Mouse (Mus musculus): ENCODE data around the gene Krt18. TPM values are rescaled to one million over a fixed set of nuclear protein-coding genes. Genes with fewer than 3 reads are reported as not detected.
"Not testable (repeated sequence)": the region's sequence is repeated elsewhere in the genome, so short reads cannot be mapped to it uniquely, and the experiment has no call there.

The Krt18 gene
- polyA plus RNA-seq, 2 experiments, result 7.6 to 22.3 TPM

- H3K9ac ChIP-seq (ENCODE audit: low read depth, low read length, severe bottlenecking), result no peak overlapping the region
- H3K27ac ChIP-seq (replicated peaks; ENCODE audit: low read depth, low read length), result no peak overlapping the region
- peak; percentile 42 for ATAC-seq (ENCODE audit: low FRiP score, low read depth)
- no peak overlapping the region for H3K4me2 ChIP-seq (replicated peaks; ENCODE audit: low read depth, low read length, severe bottlenecking)
- 0% methylated on average over 10 of the region's 10 CpGs for WGBS
- no peaks in the 10 kb centered on the region for H3K36me3 ChIP-seq (ENCODE audit: control insufficient read depth, insufficient read depth, low read length)
- H3K9me3 ChIP-seq (ENCODE audit: control insufficient read depth, low read length), result no peaks in the 10 kb centered on the region
- TF ChIP-seq POLR2A (IDR thresholded peaks at IDR 0.05; ENCODE audit: borderline replicate concordance, extremely low read depth, insufficient read depth, insufficient read length), result no peak
- no peaks in the 10 kb centered on the region for H3K27me3 ChIP-seq (ENCODE audit: control insufficient read depth, insufficient read depth, low read length)
- peak; percentile 84 for DNase-seq (ENCODE audit: low spot score)
- no peak overlapping the region for H3K4me3 ChIP-seq (replicated peaks; ENCODE audit: low read length)
- H3K4me1 ChIP-seq (ENCODE audit: control insufficient read depth, insufficient read depth, low read length), result peaks cover 2% of the 10 kb centered on the region; the same call in 1 of the 2 replicates
These were observed 39.9 kb upstream of the Krt18 start for GRCm38 (mm10) chr15:101988119-101988518.

- no peak for DNase-seq (ENCODE audit: low spot score)
- H3K4me3 ChIP-seq (replicated peaks; ENCODE audit: low read length), result no peak overlapping the region
- H3K9me3 ChIP-seq (ENCODE audit: control insufficient read depth, low read length), result no peaks in the 10 kb centered on the region
- peaks cover 2% of the 10 kb centered on the region; the same call in 1 of the 2 replicates for H3K4me1 ChIP-seq (ENCODE audit: control insufficient read depth, insufficient read depth, low read length)
- no peak for TF ChIP-seq POLR2A (IDR thresholded peaks at IDR 0.05; ENCODE audit: borderline replicate concordance, extremely low read depth, insufficient read depth, insufficient read length)
- no peaks in the 10 kb centered on the region for H3K36me3 ChIP-seq (ENCODE audit: control insufficient read depth, insufficient read depth, low read length)
- no peak overlapping the region for H3K27ac ChIP-seq (replicated peaks; ENCODE audit: low read depth, low read length)
- ATAC-seq (ENCODE audit: low FRiP score, low read depth), result no peak
- no peaks in the 10 kb centered on the region for H3K27me3 ChIP-seq (ENCODE audit: control insufficient read depth, insufficient read depth, low read length)
- H3K9ac ChIP-seq (ENCODE audit: low read depth, low read length, severe bottlenecking), result no peak overlapping the region
- H3K4me2 ChIP-seq (replicated peaks; ENCODE audit: low read depth, low read length, severe bottlenecking), result no peak overlapping the region
- 66% methylated on average over 8 of the region's 8 CpGs for WGBS
These were observed 39.3 kb upstream of the Krt18 start for GRCm38 (mm10) chr15:101988714-101989113.

- DNase-seq (ENCODE audit: low spot score) (no peak), ATAC-seq (ENCODE audit: low FRiP score, low read depth) (no peak)
- Histone ChIP-seq H3K27me3 (ENCODE audit: control insufficient read depth, insufficient read depth, low read length) (no peaks in the 10 kb centered on the region), H3K4me1 (ENCODE audit: control insufficient read depth, insufficient read depth, low read length) (0 out of 2 replicates have a peak, but pooled peaks cover 2% of the 10 kb centered on the region), H3K4me3 (replicated peaks; ENCODE audit: low read length) (no peak overlapping the region), H3K36me3 (ENCODE audit: control insufficient read depth, insufficient read depth, low read length) (no peaks in the 10 kb centered on the region), H3K27ac (replicated peaks; ENCODE audit: low read depth, low read length) (no peak overlapping the region), H3K9me3 (ENCODE audit: control insufficient read depth, low read length) (no peaks in the 10 kb centered on the region), H3K4me2 (replicated peaks; ENCODE audit: low read depth, low read length, severe bottlenecking) (no peak overlapping the region), H3K9ac (ENCODE audit: low read depth, low read length, severe bottlenecking) (no peak overlapping the region)
- WGBS, result 89% methylated on average over 6 of the region's 6 CpGs
- TF ChIP-seq POLR2A (IDR thresholded peaks at IDR 0.05; ENCODE audit: borderline replicate concordance, extremely low read depth, insufficient read depth, insufficient read length), result no peak
These were observed 37.0 kb upstream of the Krt18 start for GRCm38 (mm10) chr15:101990946-101991345.

- Histone ChIP-seq H3K4me1 (ENCODE audit: control insufficient read depth, insufficient read depth, low read length) (no peaks in the 10 kb centered on the region), H3K27ac (replicated peaks; ENCODE audit: low read depth, low read length) (no peak overlapping the region)
- TF ChIP-seq POLR2A (IDR thresholded peaks at IDR 0.05; ENCODE audit: borderline replicate concordance, extremely low read depth, insufficient read depth, insufficient read length), result no peak
These were observed 33.6 kb upstream of the Krt18 start for GRCm38 (mm10) chr15:101994365-101994764.

GRCm38 (mm10) chr15:101995484-101996236, 32.3 kb upstream of the Krt18 start:
- Histone ChIP-seq H3K36me3 (ENCODE audit: control insufficient read depth, insufficient read depth, low read length) (no peaks in the 10 kb centered on the region), H3K9me3 (ENCODE audit: control insufficient read depth, low read length) (no peaks in the 10 kb centered on the region), H3K4me1 (ENCODE audit: control insufficient read depth, insufficient read depth, low read length) (no peaks in the 10 kb centered on the region), H3K4me2 (replicated peaks; ENCODE audit: low read depth, low read length, severe bottlenecking) (no peak overlapping the region), H3K27me3 (ENCODE audit: control insufficient read depth, insufficient read depth, low read length) (no peaks in the 10 kb centered on the region), H3K4me3 (replicated peaks; ENCODE audit: low read length) (no peak overlapping the region), H3K27ac (replicated peaks; ENCODE audit: low read depth, low read length) (no peak overlapping the region), H3K9ac (ENCODE audit: low read depth, low read length, severe bottlenecking) (no peak overlapping the region)
- ATAC-seq (ENCODE audit: low FRiP score, low read depth) (no peak), DNase-seq (ENCODE audit: low spot score) (no peak)
- WGBS, result 89% methylated on average over 4 of the region's 4 CpGs
- TF ChIP-seq POLR2A (IDR thresholded peaks at IDR 0.05; ENCODE audit: borderline replicate concordance, extremely low read depth, insufficient read depth, insufficient read length), result no peak

More at GRCm38 (mm10) chr15:101994365-101994764, 33.6 kb upstream of the Krt18 start:
- H3K9me3 ChIP-seq (ENCODE audit: control insufficient read depth, low read length), result no peaks in the 10 kb centered on the region
- H3K27me3 ChIP-seq (ENCODE audit: control insufficient read depth, insufficient read depth, low read length), result no peaks in the 10 kb centered on the region
- H3K9ac ChIP-seq (ENCODE audit: low read depth, low read length, severe bottlenecking), result no peak overlapping the region
- 80% methylated on average over 6 of the region's 6 CpGs for WGBS
- H3K4me2 ChIP-seq (replicated peaks; ENCODE audit: low read depth, low read length, severe bottlenecking), result no peak overlapping the region
- no peak for ATAC-seq (ENCODE audit: low FRiP score, low read depth)
- no peaks in the 10 kb centered on the region for H3K36me3 ChIP-seq (ENCODE audit: control insufficient read depth, insufficient read depth, low read length)
- DNase-seq (ENCODE audit: low spot score), result no peak
- H3K4me3 ChIP-seq (replicated peaks; ENCODE audit: low read length), result no peak overlapping the region

- not testable (repeated sequence) for H3K4me3 ChIP-seq (replicated peaks; ENCODE audit: low read length); H3K27ac ChIP-seq (replicated peaks; ENCODE audit: low read depth, low read length); H3K27me3 ChIP-seq (ENCODE audit: control insufficient read depth, insufficient read depth, low read length); H3K9me3 ChIP-seq (ENCODE audit: control insufficient read depth, low read length); H3K4me1 ChIP-seq (ENCODE audit: control insufficient read depth, insufficient read depth, low read length); DNase-seq (ENCODE audit: low spot score); H3K4me2 ChIP-seq (replicated peaks; ENCODE audit: low read depth, low read length, severe bottlenecking); H3K9ac ChIP-seq (ENCODE audit: low read depth, low read length, severe bottlenecking); H3K36me3 ChIP-seq (ENCODE audit: control insufficient read depth, insufficient read depth, low read length)
- peak; percentile 80 for ATAC-seq (ENCODE audit: low FRiP score, low read depth)
- WGBS, result 78% methylated on average over 11 of the region's 11 CpGs
These were observed 31.4 kb upstream of the Krt18 start for GRCm38 (mm10) chr15:101996450-101997078.

Data from limb, embryonic 14.5 days (tissue).